Comparison of ENCODE assay signal across 29 mouse cellular contexts in the genomic region with DNA sequence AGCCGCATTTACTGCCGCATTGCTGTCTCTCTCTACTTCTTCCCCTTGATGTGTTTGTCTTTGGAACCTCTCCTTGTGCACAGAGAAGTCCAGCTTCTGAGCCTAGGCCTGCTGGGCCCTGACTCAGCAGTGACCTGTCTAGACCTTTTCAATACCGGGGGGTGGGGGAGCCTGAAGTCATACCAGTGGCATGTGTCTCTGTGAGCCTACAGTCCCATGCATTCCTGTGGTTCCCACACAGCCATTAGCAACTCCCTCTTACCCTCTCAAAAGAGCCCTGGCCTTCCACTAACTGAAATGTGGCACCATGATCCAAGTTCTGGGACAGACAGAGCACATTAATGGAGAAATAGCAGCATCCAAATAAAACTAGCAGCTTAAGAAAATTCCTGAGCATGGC. TPM values are rescaled to one million over a fixed set of nuclear protein-coding genes. Genes with fewer than 3 reads are reported as not detected.
DNase-seq lines count a peak whose midpoint lies in the region; ATAC-seq and TF ChIP-seq lines count a peak whose summit lies in the region.
"Had no signal": no experiment of that assay in that cellular context is flagged by ENCODE, and none has a peak within 500 bp of the region (broad histone marks: within the 10 kb centered on the region; RNA-seq: fewer than 3 reads in every experiment).

No protein-coding gene starts in this region.

- TF ChIP-seq CTCF in stomach, postnatal 0 days (IDR thresholded peaks at IDR 0.05; ENCODE audit: low read depth): no peak

- no peak for TF ChIP-seq EP300 in stomach, postnatal 0 days (optimal IDR thresholded peaks at IDR 0.05)

- no peak overlapping the region for H3K4me3 ChIP-seq in limb, embryonic 12.5 days (replicated peaks)
- no peak overlapping the region for H3K4me3 ChIP-seq in limb, embryonic 10.5 days
- H3K4me3 ChIP-seq in stomach, embryonic 16.5 days (replicated peaks; ENCODE audit: low read length): no peak overlapping the region
- H3K4me3 ChIP-seq in stomach, postnatal 0 days (ENCODE audit: low read depth, low read length): no peak overlapping the region
- H3K4me3 ChIP-seq: forebrain, embryonic 12.5 days; limb, embryonic 15.5 days; midbrain, embryonic 13.5 days; stomach, embryonic 15.5 days had no signal

- peaks cover 40% of the 10 kb centered on the region for H3K36me3 ChIP-seq in limb, embryonic 12.5 days
- H3K36me3 ChIP-seq in limb, embryonic 10.5 days: peaks cover 45% of the 10 kb centered on the region
- H3K36me3 ChIP-seq in stomach, embryonic 16.5 days (ENCODE audit: control insufficient read depth, insufficient read depth, low read length): peaks cover 11% of the 10 kb centered on the region; the same call in 1 of the 2 replicates
- peaks cover 5% of the 10 kb centered on the region; the same call in 1 of the 2 replicates for H3K36me3 ChIP-seq in stomach, postnatal 0 days (ENCODE audit: control insufficient read depth, insufficient read depth, low read length)

- no peaks in the 10 kb centered on the region for H3K9me3 ChIP-seq in limb, embryonic 12.5 days
- H3K9me3 ChIP-seq in limb, embryonic 10.5 days (replicated peaks): no peaks in the 10 kb centered on the region
- no peaks in the 10 kb centered on the region for H3K9me3 ChIP-seq in stomach, embryonic 16.5 days (replicated peaks; ENCODE audit: control insufficient read depth, low read length)
- H3K9me3 ChIP-seq in stomach, postnatal 0 days (ENCODE audit: control insufficient read depth, low read length): no peaks in the 10 kb centered on the region
- H3K9me3 ChIP-seq: forebrain, embryonic 12.5 days; limb, embryonic 15.5 days; midbrain, embryonic 13.5 days; stomach, embryonic 15.5 days had no signal

- H3K27ac ChIP-seq in limb, embryonic 12.5 days: no peak overlapping the region
- no peak overlapping the region for H3K27ac ChIP-seq in limb, embryonic 10.5 days
- H3K27ac ChIP-seq in stomach, embryonic 16.5 days (ENCODE audit: low read length): no peak overlapping the region
- H3K27ac ChIP-seq in stomach, postnatal 0 days (replicated peaks): no peak overlapping the region
- H3K27ac ChIP-seq: forebrain, embryonic 12.5 days; hindbrain, postnatal 0 days; limb, embryonic 15.5 days; midbrain, embryonic 13.5 days; stomach, embryonic 15.5 days had no signal

- no peak for ATAC-seq in limb, embryonic 12.5 days (ENCODE audit: insufficient number of reproducible peaks, insufficient read depth, low FRiP score, low TSS enrichment, low read depth)
- no peak for ATAC-seq in stomach, embryonic 16.5 days (ENCODE audit: insufficient read depth, low FRiP score)
- no peak for ATAC-seq in stomach, postnatal 0 days (ENCODE audit: low FRiP score, low TSS enrichment)
- ATAC-seq in monocyte, adult 5-6 weeks (replicated peaks; ENCODE audit: insufficient number of reproducible peaks, low FRiP score, low TSS enrichment, poor library complexity, severe bottlenecking): no peak
- ATAC-seq: hindbrain, postnatal 0 days; intestine, embryonic 16.5 days; midbrain, embryonic 13.5 days had no signal

- DNase-seq in limb, embryonic 10.5 days (ENCODE audit: low spot score): no peak
- DNase-seq in stomach, postnatal 0 days (ENCODE audit: low spot score): no peak
- peak; percentile 74 for DNase-seq in fibroblast of lung, adult 2 months (ENCODE audit: low read depth)
- no peak for DNase-seq in gastrocnemius, postnatal 4 days (ENCODE audit: low spot score in 2 of 2)
- DNase-seq: adrenal gland, postnatal 14 days; B cell, adult 2 months; cerebellum, adult 8-10 months; cerebellum, postnatal 36 days; heart, adult 11 months; kidney, adult 9 months; kidney, postnatal 36 days; layer of hippocampus, postnatal 36 days; lung, embryonic 14.5 days; right cerebral cortex, adult 18-20 months; thymus, adult 2 months; thymus, postnatal 4 days had no signal

- H3K4me1 ChIP-seq in limb, embryonic 12.5 days (replicated peaks): peaks cover 9% of the 10 kb centered on the region
- H3K4me1 ChIP-seq in limb, embryonic 10.5 days: peaks cover 13% of the 10 kb centered on the region
- H3K4me1 ChIP-seq in stomach, embryonic 16.5 days (ENCODE audit: control insufficient read depth, insufficient read depth, low read length): peaks cover 7% of the 10 kb centered on the region
- H3K4me1 ChIP-seq in stomach, postnatal 0 days (replicated peaks; ENCODE audit: control insufficient read depth, insufficient read depth): no peaks in the 10 kb centered on the region

- no peaks in the 10 kb centered on the region for H3K27me3 ChIP-seq in limb, embryonic 12.5 days
- H3K27me3 ChIP-seq in limb, embryonic 10.5 days (ENCODE audit: low read depth, poor library complexity, severe bottlenecking): no peaks in the 10 kb centered on the region
- H3K27me3 ChIP-seq in stomach, embryonic 16.5 days (ENCODE audit: control insufficient read depth, insufficient read depth, low read length): no peaks in the 10 kb centered on the region
- H3K27me3 ChIP-seq in stomach, postnatal 0 days (ENCODE audit: control insufficient read depth, insufficient read depth, low read length): no peaks in the 10 kb centered on the region
- H3K27me3 ChIP-seq: forebrain, embryonic 12.5 days; limb, embryonic 15.5 days; midbrain, embryonic 13.5 days; stomach, embryonic 15.5 days had no signal

- WGBS in limb, embryonic 12.5 days: 82% methylated on average over 3 of the region's 3 CpGs
- WGBS in limb, embryonic 10.5 days: 92% methylated on average over 3 of the region's 3 CpGs
- WGBS in stomach, embryonic 16.5 days: 84% methylated on average over 3 of the region's 3 CpGs
- WGBS in stomach, postnatal 0 days: 81% methylated on average over 3 of the region's 3 CpGs

- 0 out of 2 replicates have a peak overlapping the region, but pooled peaks have one; percentile 18 for H3K9ac ChIP-seq in limb, embryonic 12.5 days (replicated peaks)
- H3K9ac ChIP-seq in stomach, embryonic 16.5 days (ENCODE audit: low read length): 0 out of 2 replicates have a peak overlapping the region, but pooled peaks have one; percentile 43
- H3K9ac ChIP-seq in stomach, postnatal 0 days (ENCODE audit: low read length): no peak overlapping the region
- H3K9ac ChIP-seq: forebrain, embryonic 12.5 days; limb, embryonic 15.5 days; lung, embryonic 14.5 days; midbrain, embryonic 13.5 days; stomach, embryonic 15.5 days had no signal

- no peak overlapping the region for H3K4me2 ChIP-seq in limb, embryonic 12.5 days
- no peak overlapping the region for H3K4me2 ChIP-seq in stomach, embryonic 16.5 days (ENCODE audit: low read depth, low read length)
- no peak overlapping the region for H3K4me2 ChIP-seq in stomach, postnatal 0 days (replicated peaks; ENCODE audit: low read depth)
- H3K4me2 ChIP-seq: forebrain, embryonic 12.5 days; heart, embryonic 11.5 days; limb, embryonic 15.5 days; lung, embryonic 14.5 days; midbrain, embryonic 13.5 days; stomach, embryonic 15.5 days had no signal

RNA-seq across cellular contexts. Expression of a gene that starts 4.4 kb away (rescaled TPM):
- polyA plus RNA-seq in limb, embryonic 12.5 days (2016; fragmentation: Nextera tagmentation; extraction: Ambion mirVana): not detected in 2 replicates
- polyA plus RNA-seq in limb, embryonic 10.5 days (2016; fragmentation: Nextera tagmentation; extraction: Ambion mirVana): not detected in 2 replicates
- 0.25 and 0.44 TPM in 2 replicates for polyA plus RNA-seq in stomach, embryonic 16.5 days (2015; fragmentation: Nextera tagmentation; extraction: Ambion mirVana)
- 0.49 and 0.52 TPM in 2 replicates for polyA plus RNA-seq in stomach, postnatal 0 days (2015; fragmentation: Nextera tagmentation; extraction: Ambion mirVana)
- total RNA-seq in gastrocnemius, postnatal 4 days (2021): under 1 TPM; 0.26 to 0.42 TPM
- total RNA-seq in monocyte, adult 5-6 weeks (2017): 0.78 to 5.3 TPM (median 1.9 TPM) in 3 replicates
- total RNA-seq: hindbrain, postnatal 0 days had no signal
- polyA plus RNA-seq: forebrain, embryonic 12.5 days; heart, embryonic 11.5 days; neural tube, embryonic 14.5 days had no signal

RNA-seq across cellular contexts. Expression of a gene that starts 5.0 kb away (rescaled TPM):
- 78.2 and 83.4 TPM in 2 replicates for polyA plus RNA-seq in limb, embryonic 12.5 days (2016; fragmentation: Nextera tagmentation; extraction: Ambion mirVana)
- 97.0 and 112 TPM in 2 replicates for polyA plus RNA-seq in limb, embryonic 10.5 days (2016; fragmentation: Nextera tagmentation; extraction: Ambion mirVana)
- polyA plus RNA-seq in stomach, embryonic 16.5 days (2015; fragmentation: Nextera tagmentation; extraction: Ambion mirVana): 96.8 and 106 TPM in 2 replicates
- 74.0 and 77.2 TPM in 2 replicates for polyA plus RNA-seq in stomach, postnatal 0 days (2015; fragmentation: Nextera tagmentation; extraction: Ambion mirVana)
- total RNA-seq in gastrocnemius, postnatal 4 days (2021): 10 to 100 TPM; 60.2 to 61.7 TPM
- 4.8 to 9.6 TPM (median 5.8 TPM) in 3 replicates for total RNA-seq in monocyte, adult 5-6 weeks (2017)

RNA-seq across cellular contexts. Expression of a gene that starts 8.3 kb away (rescaled TPM):
- 33.1 and 33.2 TPM in 2 replicates for polyA plus RNA-seq in limb, embryonic 12.5 days (2016; fragmentation: Nextera tagmentation; extraction: Ambion mirVana)
- polyA plus RNA-seq in limb, embryonic 10.5 days (2016; fragmentation: Nextera tagmentation; extraction: Ambion mirVana): 25.7 and 28.7 TPM in 2 replicates
- 30.9 and 31.9 TPM in 2 replicates for polyA plus RNA-seq in stomach, embryonic 16.5 days (2015; fragmentation: Nextera tagmentation; extraction: Ambion mirVana)
- 24.7 and 25.0 TPM in 2 replicates for polyA plus RNA-seq in stomach, postnatal 0 days (2015; fragmentation: Nextera tagmentation; extraction: Ambion mirVana)
- 10 to 100 TPM; 16.2 to 17.1 TPM for total RNA-seq in gastrocnemius, postnatal 4 days (2021)
- 8.8 to 22.5 TPM (median 11.5 TPM) in 3 replicates for total RNA-seq in monocyte, adult 5-6 weeks (2017)

RNA-seq across cellular contexts. Expression of a gene that starts 17.9 kb away (rescaled TPM):
- polyA plus RNA-seq in limb, embryonic 12.5 days (2016; fragmentation: Nextera tagmentation; extraction: Ambion mirVana): 55.0 and 58.8 TPM in 2 replicates
- polyA plus RNA-seq in limb, embryonic 10.5 days (2016; fragmentation: Nextera tagmentation; extraction: Ambion mirVana): 65.4 and 73.3 TPM in 2 replicates
- 23.8 and 25.2 TPM in 2 replicates for polyA plus RNA-seq in stomach, embryonic 16.5 days (2015; fragmentation: Nextera tagmentation; extraction: Ambion mirVana)
- polyA plus RNA-seq in stomach, postnatal 0 days (2015; fragmentation: Nextera tagmentation; extraction: Ambion mirVana): 26.8 and 29.4 TPM in 2 replicates
- total RNA-seq in gastrocnemius, postnatal 4 days (2021): 10 to 100 TPM; 14.8 to 16.2 TPM
- total RNA-seq in monocyte, adult 5-6 weeks (2017): 2.1 to 2.6 TPM (median 2.1 TPM) in 3 replicates

RNA-seq across cellular contexts. Expression of a gene that starts 30.8 kb away (rescaled TPM):
- 0.54 and 0.71 TPM in 2 replicates for polyA plus RNA-seq in limb, embryonic 12.5 days (2016; fragmentation: Nextera tagmentation; extraction: Ambion mirVana)
- 0.54 and 0.75 TPM in 2 replicates for polyA plus RNA-seq in limb, embryonic 10.5 days (2016; fragmentation: Nextera tagmentation; extraction: Ambion mirVana)
- 1.2 and 2.9 TPM in 2 replicates for polyA plus RNA-seq in stomach, embryonic 16.5 days (2015; fragmentation: Nextera tagmentation; extraction: Ambion mirVana)
- 0.05 and 0.07 TPM in 2 replicates for polyA plus RNA-seq in stomach, postnatal 0 days (2015; fragmentation: Nextera tagmentation; extraction: Ambion mirVana)
- total RNA-seq in gastrocnemius, postnatal 4 days (2021): under 1 TPM; 0.27 to 0.44 TPM
- total RNA-seq in monocyte, adult 5-6 weeks (2017): 1.3 TPM in 1 of 3 replicates, not detected in the others
- total RNA-seq: gastrocnemius, adult 8-10 months; hematopoietic stem cell, adult 5-6 weeks had no signal
